In genomic region chr11:119354798-119355442, GRCm38 (mm10) we compare ENCODE assay signal across 8 mouse cellular contexts. TPM values are rescaled to one million over a fixed set of nuclear protein-coding genes. Genes with fewer than 3 reads are reported as not detected.
DNase-seq lines count a peak whose midpoint lies in the region; ATAC-seq and TF ChIP-seq lines count a peak whose summit lies in the region.

No protein-coding gene starts in this region.

- under 1% methylated on average over 23 of the region's 23 CpGs for WGBS in bone marrow, adult 2 months
- 5% methylated on average over 23 of the region's 23 CpGs for WGBS in forebrain, embryonic 16.5 days
- 6% methylated on average over 23 of the region's 23 CpGs for WGBS in hindbrain, embryonic 16.5 days
- 2% methylated on average over 23 of the region's 23 CpGs for WGBS in liver, embryonic 11.5 days

- DNase-seq in right cerebral cortex, postnatal 10 days (ENCODE audit: low spot score in 2 of 2), result peak; percentile 40 to 57
- no peak for DNase-seq in right cerebral cortex, postnatal 25 days
- peak; percentile 69 for DNase-seq in liver, embryonic 11.5 days (ENCODE audit: low spot score)
- peak; percentile 52 to 67 for DNase-seq in monocyte, adult 2 months (ENCODE audit: low read depth in 1 of 2, low spot score in 2 of 2)
- DNase-seq in frontal cortex, adult 2 months (ENCODE audit: extremely low spot score in 1 of 2, low spot score in 1 of 2), result no peak

- H3K36me3 ChIP-seq in forebrain, embryonic 16.5 days (ENCODE audit: control insufficient read depth, insufficient read depth), result no peaks in the 10 kb centered on the region
- H3K36me3 ChIP-seq in hindbrain, embryonic 16.5 days (ENCODE audit: control insufficient read depth, insufficient read depth, low read length), result no peaks in the 10 kb centered on the region
- no peaks in the 10 kb centered on the region for H3K36me3 ChIP-seq in liver, embryonic 11.5 days (ENCODE audit: control insufficient read depth, insufficient read depth, low read length)

- 0 out of 2 replicates have a peak, but pooled peaks have one; percentile 5 for ATAC-seq in forebrain, embryonic 16.5 days
- ATAC-seq in hindbrain, embryonic 16.5 days, result peak; percentile 22; the same call in 1 of the 2 replicates
- ATAC-seq in liver, embryonic 11.5 days (replicated peaks; ENCODE audit: low FRiP score), result peak; percentile 79

- H3K9ac ChIP-seq in forebrain, embryonic 16.5 days (replicated peaks; ENCODE audit: low read depth, low read length), result peak overlapping the region; percentile 64
- peak overlapping the region; percentile 82 for H3K9ac ChIP-seq in hindbrain, embryonic 16.5 days (ENCODE audit: low read depth, low read length)
- H3K9ac ChIP-seq in liver, embryonic 11.5 days (ENCODE audit: low read depth, low read length), result peak overlapping the region; percentile 84

- peak overlapping the region; percentile 91 for H3K4me3 ChIP-seq in bone marrow, adult 2 months (replicated peaks; ENCODE audit: control insufficient read depth, low read depth, low read length)
- H3K4me3 ChIP-seq in forebrain, embryonic 16.5 days (replicated peaks; ENCODE audit: low read length), result peak overlapping the region; percentile 68
- H3K4me3 ChIP-seq in hindbrain, embryonic 16.5 days (ENCODE audit: low read length), result peak overlapping the region; percentile 74
- peak overlapping the region; percentile 82 for H3K4me3 ChIP-seq in liver, embryonic 11.5 days (ENCODE audit: low read depth, low read length)

- TF ChIP-seq CTCF in bone marrow, adult 2 months (IDR thresholded peaks at IDR 0.05; ENCODE audit: control insufficient read depth, insufficient read depth, low read length), result no peak

- H3K27me3 ChIP-seq in forebrain, embryonic 16.5 days (replicated peaks; ENCODE audit: control insufficient read depth, insufficient read depth, low read length), result no peaks in the 10 kb centered on the region
- no peaks in the 10 kb centered on the region for H3K27me3 ChIP-seq in hindbrain, embryonic 16.5 days (replicated peaks; ENCODE audit: control insufficient read depth, insufficient read depth, low read length)
- 0 out of 2 replicates have a peak, but pooled peaks cover 3% of the 10 kb centered on the region for H3K27me3 ChIP-seq in liver, embryonic 11.5 days (replicated peaks; ENCODE audit: control insufficient read depth, insufficient read depth, low read length)

- no peak for TF ChIP-seq POLR2A in bone marrow, adult 2 months (IDR thresholded peaks at IDR 0.05; ENCODE audit: borderline replicate concordance, control insufficient read depth, low read depth, low read length)

- no peaks in the 10 kb centered on the region for H3K9me3 ChIP-seq in forebrain, embryonic 16.5 days (ENCODE audit: control insufficient read depth, low read length)
- H3K9me3 ChIP-seq in hindbrain, embryonic 16.5 days (ENCODE audit: control insufficient read depth, low read length), result no peaks in the 10 kb centered on the region
- no peaks in the 10 kb centered on the region for H3K9me3 ChIP-seq in liver, embryonic 11.5 days (ENCODE audit: control insufficient read depth, low read length)

- peak overlapping the region; percentile 89 for H3K27ac ChIP-seq in bone marrow, adult 2 months (ENCODE audit: control insufficient read depth, insufficient read depth, low read depth, low read length, poor library complexity)
- no peak overlapping the region for H3K27ac ChIP-seq in forebrain, embryonic 16.5 days (ENCODE audit: low read length)
- H3K27ac ChIP-seq in hindbrain, embryonic 16.5 days (ENCODE audit: low read depth, low read length), result peak overlapping the region; percentile 65; the same call in 1 of the 2 replicates
- H3K27ac ChIP-seq in liver, embryonic 11.5 days (ENCODE audit: low read depth, low read length), result peak overlapping the region; percentile 83

- peak overlapping the region; percentile 98 for H3K4me2 ChIP-seq in forebrain, embryonic 16.5 days (ENCODE audit: low read length)
- peak overlapping the region; percentile 98 for H3K4me2 ChIP-seq in hindbrain, embryonic 16.5 days (ENCODE audit: low read length)
- H3K4me2 ChIP-seq in liver, embryonic 11.5 days, result peak overlapping the region; percentile 98

- H3K4me1 ChIP-seq in bone marrow, adult 2 months (ENCODE audit: control insufficient read depth, insufficient read depth, low read length), result peaks cover 16% of the 10 kb centered on the region
- peaks cover 10% of the 10 kb centered on the region for H3K4me1 ChIP-seq in forebrain, embryonic 16.5 days (replicated peaks; ENCODE audit: control insufficient read depth, insufficient read depth, low read length)
- H3K4me1 ChIP-seq in hindbrain, embryonic 16.5 days (ENCODE audit: control insufficient read depth, insufficient read depth, low read depth, low read length), result peaks cover 9% of the 10 kb centered on the region
- H3K4me1 ChIP-seq in liver, embryonic 11.5 days (replicated peaks; ENCODE audit: control insufficient read depth, insufficient read depth, low read length), result peaks cover 17% of the 10 kb centered on the region

RNA-seq across cellular contexts. Expression of gene Sgsh, which starts 0.4 kb away (rescaled TPM):
- 5.6 and 12.0 TPM in 2 replicates for polyA plus RNA-seq in bone marrow, adult 2 months (2011; ENCODE audit: insufficient read depth, insufficient read length, low replicate concordance, missing spikeins)
- 3.7 and 4.0 TPM in 2 replicates for polyA plus RNA-seq in forebrain, embryonic 16.5 days (2015; fragmentation: Nextera tagmentation; extraction: Ambion mirVana)
- 3.6 and 5.2 TPM in 2 replicates for polyA plus RNA-seq in hindbrain, embryonic 16.5 days (2015; fragmentation: Nextera tagmentation; extraction: Ambion mirVana)
- polyA plus RNA-seq in liver, embryonic 11.5 days (2014; fragmentation: Nextera tagmentation; extraction: Ambion mirVana), result 4.4 and 5.8 TPM in 2 replicates
- 5.0 and 5.8 TPM in 2 replicates for polyA plus RNA-seq in frontal cortex, adult 2 months (2012; rRNA removed)

RNA-seq across cellular contexts. Expression of gene Slc26a11, which starts 0.4 kb away (rescaled TPM):
- 3.3 and 6.2 TPM in 2 replicates for polyA plus RNA-seq in bone marrow, adult 2 months (2011; ENCODE audit: insufficient read depth, insufficient read length, low replicate concordance, missing spikeins)
- 3.3 and 3.7 TPM in 2 replicates for polyA plus RNA-seq in forebrain, embryonic 16.5 days (2015; fragmentation: Nextera tagmentation; extraction: Ambion mirVana)
- polyA plus RNA-seq in hindbrain, embryonic 16.5 days (2015; fragmentation: Nextera tagmentation; extraction: Ambion mirVana), result 7.5 and 8.0 TPM in 2 replicates
- 4.3 and 5.1 TPM in 2 replicates for polyA plus RNA-seq in liver, embryonic 11.5 days (2014; fragmentation: Nextera tagmentation; extraction: Ambion mirVana)
- 5.9 and 6.6 TPM in 2 replicates for polyA plus RNA-seq in frontal cortex, adult 2 months (2012; rRNA removed)

RNA-seq across cellular contexts. Expression of gene Rnf213, which starts 38.0 kb away (rescaled TPM):
- polyA plus RNA-seq in bone marrow, adult 2 months (2011; ENCODE audit: insufficient read depth, insufficient read length, low replicate concordance, missing spikeins), result 18.8 and 27.7 TPM in 2 replicates
- polyA plus RNA-seq in forebrain, embryonic 16.5 days (2015; fragmentation: Nextera tagmentation; extraction: Ambion mirVana), result 1.3 TPM in 2 replicates
- 1.0 and 1.1 TPM in 2 replicates for polyA plus RNA-seq in hindbrain, embryonic 16.5 days (2015; fragmentation: Nextera tagmentation; extraction: Ambion mirVana)
- 7.6 and 8.0 TPM in 2 replicates for polyA plus RNA-seq in liver, embryonic 11.5 days (2014; fragmentation: Nextera tagmentation; extraction: Ambion mirVana)
- 8.9 and 9.1 TPM in 2 replicates for polyA plus RNA-seq in frontal cortex, adult 2 months (2012; rRNA removed)

RNA-seq across cellular contexts. Expression of gene Card14, which starts 47.4 kb away (rescaled TPM):
- polyA plus RNA-seq in bone marrow, adult 2 months (2011; ENCODE audit: insufficient read depth, insufficient read length, low replicate concordance, missing spikeins), result not detected in 2 replicates
- polyA plus RNA-seq in forebrain, embryonic 16.5 days (2015; fragmentation: Nextera tagmentation; extraction: Ambion mirVana), result 0.13 and 0.40 TPM in 2 replicates
- polyA plus RNA-seq in hindbrain, embryonic 16.5 days (2015; fragmentation: Nextera tagmentation; extraction: Ambion mirVana), result 0.50 and 0.55 TPM in 2 replicates
- polyA plus RNA-seq in liver, embryonic 11.5 days (2014; fragmentation: Nextera tagmentation; extraction: Ambion mirVana), result 0.32 and 0.37 TPM in 2 replicates
- 0.15 and 0.32 TPM in 2 replicates for polyA plus RNA-seq in frontal cortex, adult 2 months (2012; rRNA removed)

RNA-seq across cellular contexts. Expression of gene Eif4a3, which starts 55.0 kb away (rescaled TPM):
- polyA plus RNA-seq in bone marrow, adult 2 months (2011; ENCODE audit: insufficient read depth, insufficient read length, low replicate concordance, missing spikeins), result 144 and 147 TPM in 2 replicates
- 271 and 273 TPM in 2 replicates for polyA plus RNA-seq in forebrain, embryonic 16.5 days (2015; fragmentation: Nextera tagmentation; extraction: Ambion mirVana)
- polyA plus RNA-seq in hindbrain, embryonic 16.5 days (2015; fragmentation: Nextera tagmentation; extraction: Ambion mirVana), result 241 and 243 TPM in 2 replicates
- polyA plus RNA-seq in liver, embryonic 11.5 days (2014; fragmentation: Nextera tagmentation; extraction: Ambion mirVana), result 403 and 404 TPM in 2 replicates
- 98.0 and 109 TPM in 2 replicates for polyA plus RNA-seq in frontal cortex, adult 2 months (2012; rRNA removed)

Comparison
In these comparisons a context has a peak if more than half of its experiments do, and no peak if none do; other contexts are left out.
1. DNase-seq: peak in right cerebral cortex, postnatal 10 days (2 of 2), liver, embryonic 11.5 days (single experiment) and monocyte, adult 2 months (2 of 2); none in right cerebral cortex, postnatal 25 days (single experiment) and frontal cortex, adult 2 months (0 of 2).
2. ATAC-seq: peak in every context shown above with its lines; median percentile 79 in liver, embryonic 11.5 days; 22 in hindbrain, embryonic 16.5 days; 5 in forebrain, embryonic 16.5 days.
3. Peak in every context shown above with its lines, with median percentiles within 50 percentile points of each other: H3K4me3 ChIP-seq, H3K4me2 ChIP-seq and H3K9ac ChIP-seq.